Mouse (Mus musculus) erythroblast, adult 5-6 weeks (primary cell): Measurements from ENCODE around the gene St6galnac4. TPM values are rescaled to one million over a fixed set of nuclear protein-coding genes. Genes with fewer than 3 reads are reported as not detected.

ENCODE experiments used
- ATAC-seq: replicated peaks from 2 replicates; pipeline ENCODE4 v1.8.0; 2016; ENCODE audit warnings: moderate number of reproducible peaks, mild to moderate bottlenecking, moderate TSS enrichment, inconsistent platforms; ENCODE audit not compliant: poor library complexity, low FRiP score, severe bottlenecking
- total RNA-seq, 2 experiments: library from RNA; stranded (forward) in 1 of 2; stranded (reverse) in 1 of 2; fragments of 150-400 nt in 1 of 2; fragments of 200-764, 138-1000 nt in 1 of 2; gene quantifications; 2 replicates each; pipeline versions ENCODE4 v1.2.3 to v1.2.4; 2015 to 2017; ENCODE audit warnings: low replicate concordance in 2 of 2

The St6galnac4 gene
- total RNA-seq, 2 experiments from 2014 or later = 3.8 to 9.4 TPM

DNA sequence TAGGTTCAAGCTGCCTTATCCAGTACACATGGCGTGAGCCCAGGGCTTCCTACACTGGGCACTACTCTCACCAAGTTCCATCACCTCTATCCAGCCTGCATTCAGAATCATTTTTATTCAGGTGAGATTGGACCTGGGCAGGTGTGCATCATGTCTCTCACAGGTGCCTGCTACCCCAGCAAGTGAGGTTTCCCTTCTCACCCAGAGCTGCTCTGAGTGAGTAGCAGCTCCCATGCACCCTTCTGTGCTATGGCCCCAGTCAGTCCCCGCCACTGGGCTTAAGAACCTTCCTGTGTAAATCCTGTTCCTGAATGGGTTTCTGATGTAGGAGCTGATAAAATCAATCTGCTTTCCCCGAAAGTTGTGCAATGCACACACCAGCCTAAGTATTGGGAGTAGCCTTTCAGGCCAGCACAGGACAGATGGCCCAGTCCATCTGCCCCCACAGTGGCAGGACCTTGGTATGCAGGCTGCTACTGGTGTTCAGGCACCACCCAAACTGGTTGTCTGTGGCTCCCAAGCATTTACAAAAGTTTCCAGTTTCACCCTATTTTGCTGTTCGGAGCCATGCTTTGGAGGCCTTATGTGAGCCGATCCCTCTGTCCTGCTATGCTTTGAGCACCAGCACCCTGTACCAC, 37.3 kb downstream of the St6galnac4 start:
- no peak for ATAC-seq

DNA sequence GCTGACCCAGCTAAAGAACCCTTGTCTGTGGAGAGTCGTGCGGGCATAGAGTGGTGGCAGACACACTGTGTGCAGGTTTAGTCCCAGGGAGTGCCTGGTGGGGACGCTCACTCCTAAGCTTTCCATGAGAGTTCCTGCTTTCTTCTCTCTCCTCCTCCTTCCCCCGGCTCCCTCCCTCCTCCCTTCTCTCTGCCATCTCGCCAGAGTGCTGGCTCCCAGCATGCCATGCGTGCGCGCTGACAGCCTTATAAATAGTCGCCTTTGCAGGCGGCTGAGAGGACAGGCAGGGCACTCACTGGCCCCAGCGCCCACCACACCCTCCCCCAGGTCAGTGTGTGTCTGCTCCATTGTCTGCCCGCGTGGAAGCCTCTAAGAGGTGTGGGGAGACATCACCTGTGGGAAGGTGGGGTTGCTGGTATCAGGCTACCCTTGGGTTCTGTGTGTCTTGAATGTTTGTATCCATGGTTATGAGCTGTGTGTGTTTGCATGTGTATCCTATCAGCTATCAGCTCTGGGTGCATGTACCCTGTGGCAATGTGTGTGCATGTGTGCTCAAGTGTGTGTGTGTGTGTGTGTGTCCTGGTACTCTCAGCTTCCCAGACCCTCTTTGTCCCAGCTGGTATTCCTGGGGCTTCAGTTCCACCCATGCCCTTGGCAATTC, 38.4 kb downstream of the St6galnac4 start:
- ATAC-seq = no peak

DNA sequence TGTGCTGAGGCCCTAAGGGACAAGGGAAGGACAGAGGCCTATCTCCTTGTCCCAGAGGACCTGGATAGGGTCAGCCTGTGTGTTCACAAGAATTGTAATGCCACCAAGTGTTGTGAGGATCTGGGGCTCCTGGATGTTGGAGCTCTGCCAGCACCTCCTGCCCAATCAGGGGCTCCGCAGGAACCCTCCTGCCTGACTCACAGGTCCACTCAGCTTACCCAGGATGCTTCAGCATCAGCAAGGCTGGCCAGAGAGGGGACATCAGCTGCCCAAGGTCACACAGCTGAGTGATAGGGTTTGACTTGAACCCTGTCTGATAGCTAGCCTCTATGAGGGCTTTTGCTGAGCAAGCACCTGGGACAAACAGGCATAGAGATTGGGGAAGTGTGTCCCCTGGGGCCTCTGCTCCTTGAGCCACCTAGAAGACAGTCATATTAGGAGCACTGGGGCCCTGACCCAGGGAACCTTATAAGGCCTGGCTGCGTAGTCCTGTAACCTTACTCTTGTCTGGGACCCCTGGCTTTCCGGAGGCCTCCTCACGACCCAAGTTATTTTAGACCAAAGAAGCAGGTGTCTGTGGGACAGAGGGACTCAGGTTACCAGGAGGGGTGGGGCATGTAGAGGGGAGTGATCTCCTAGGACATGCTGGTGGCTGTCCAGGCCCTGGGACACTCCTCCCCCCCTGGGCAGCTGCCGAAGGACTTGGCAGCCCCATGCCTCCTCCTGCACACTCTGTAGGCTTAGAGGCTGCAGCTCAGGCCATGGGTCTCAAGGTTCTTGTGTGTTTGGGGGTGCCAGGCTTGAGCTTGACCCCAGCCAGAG, 39.2 kb downstream of the St6galnac4 start:
- ATAC-seq = no peak

DNA sequence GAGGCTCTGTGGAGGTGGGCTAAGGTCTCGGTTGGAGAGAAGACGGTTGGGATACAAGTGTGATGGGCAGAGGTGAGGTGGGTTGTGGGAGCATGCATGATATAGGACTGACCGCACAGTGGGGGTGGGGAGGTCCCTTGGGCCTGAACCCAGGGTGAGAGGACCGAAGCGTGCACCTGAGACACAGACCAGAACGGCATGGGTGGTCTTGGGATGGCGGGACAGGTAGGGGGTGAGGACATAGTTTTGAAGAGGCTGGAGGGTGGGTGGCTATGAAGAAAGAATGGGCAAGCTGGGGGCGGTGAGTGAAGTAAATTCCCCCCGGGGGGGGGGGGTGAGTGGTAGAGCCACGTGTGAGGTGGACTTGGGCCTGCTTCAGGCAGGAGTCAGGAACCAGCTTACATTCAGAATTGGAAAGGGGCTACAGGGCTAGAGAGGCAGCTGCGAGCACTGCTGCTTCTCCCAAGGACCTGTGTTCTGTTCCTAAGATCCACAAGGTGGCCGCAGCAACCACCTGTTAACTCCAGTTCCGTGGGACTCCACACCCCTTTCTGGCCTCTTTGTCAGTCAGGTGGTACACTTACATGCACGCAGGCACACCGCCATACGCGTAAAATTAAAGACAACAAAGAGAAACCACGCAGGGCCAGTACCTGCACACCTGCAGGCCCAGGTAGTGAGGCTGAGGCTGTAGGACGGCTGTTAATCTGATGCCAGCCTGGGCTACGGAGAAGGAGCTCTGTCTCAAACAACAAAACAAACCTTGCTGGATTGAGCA, 40.6 kb downstream of the St6galnac4 start:
- no peak for ATAC-seq

DNA sequence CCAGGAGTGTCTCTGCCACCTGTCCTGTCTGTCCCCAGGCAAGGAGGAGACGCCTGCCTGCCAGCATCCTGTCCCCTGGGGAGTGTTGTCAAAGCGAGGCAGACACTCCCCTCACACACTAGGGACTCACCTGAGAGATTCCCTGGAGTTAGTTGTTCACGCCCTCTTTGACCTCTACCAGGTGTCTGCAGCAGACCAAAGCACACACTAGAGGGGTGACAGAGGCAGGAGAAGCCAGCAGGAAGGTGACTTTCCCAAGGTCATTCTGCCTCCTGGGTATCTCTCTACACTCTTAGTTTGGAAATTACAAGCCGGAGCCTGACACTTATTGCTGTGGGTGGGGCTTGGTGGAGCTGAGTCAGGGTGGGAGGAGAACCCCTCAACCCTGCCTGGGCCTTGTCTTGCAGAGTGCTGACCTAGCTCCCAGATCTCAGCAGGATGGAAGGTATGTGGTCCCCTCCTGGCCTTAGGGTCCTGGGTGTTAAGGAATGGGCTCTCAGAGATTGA, 41.2 kb downstream of the St6galnac4 start:
- ATAC-seq = no peak

DNA sequence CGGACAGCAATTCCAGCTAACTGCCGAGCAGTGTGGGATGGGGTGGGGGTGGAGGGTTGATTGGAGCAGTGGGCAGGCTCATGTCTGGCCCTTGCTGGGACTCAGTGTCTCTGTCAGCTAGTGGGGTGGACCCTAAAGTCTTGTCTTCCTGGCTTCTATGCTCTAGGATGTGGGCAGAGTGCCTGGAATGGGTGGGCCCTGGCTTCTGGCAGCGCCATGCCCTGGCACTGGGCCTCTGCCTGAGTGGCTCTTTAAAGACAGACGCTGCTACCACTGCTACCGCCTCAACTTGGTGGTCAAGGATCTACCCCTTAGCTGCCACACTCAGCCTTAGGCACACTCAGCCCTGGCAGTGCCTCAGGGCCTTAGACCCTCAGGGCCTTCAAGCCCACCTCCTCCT, 41.8 kb downstream of the St6galnac4 start:
- no peak for ATAC-seq

DNA sequence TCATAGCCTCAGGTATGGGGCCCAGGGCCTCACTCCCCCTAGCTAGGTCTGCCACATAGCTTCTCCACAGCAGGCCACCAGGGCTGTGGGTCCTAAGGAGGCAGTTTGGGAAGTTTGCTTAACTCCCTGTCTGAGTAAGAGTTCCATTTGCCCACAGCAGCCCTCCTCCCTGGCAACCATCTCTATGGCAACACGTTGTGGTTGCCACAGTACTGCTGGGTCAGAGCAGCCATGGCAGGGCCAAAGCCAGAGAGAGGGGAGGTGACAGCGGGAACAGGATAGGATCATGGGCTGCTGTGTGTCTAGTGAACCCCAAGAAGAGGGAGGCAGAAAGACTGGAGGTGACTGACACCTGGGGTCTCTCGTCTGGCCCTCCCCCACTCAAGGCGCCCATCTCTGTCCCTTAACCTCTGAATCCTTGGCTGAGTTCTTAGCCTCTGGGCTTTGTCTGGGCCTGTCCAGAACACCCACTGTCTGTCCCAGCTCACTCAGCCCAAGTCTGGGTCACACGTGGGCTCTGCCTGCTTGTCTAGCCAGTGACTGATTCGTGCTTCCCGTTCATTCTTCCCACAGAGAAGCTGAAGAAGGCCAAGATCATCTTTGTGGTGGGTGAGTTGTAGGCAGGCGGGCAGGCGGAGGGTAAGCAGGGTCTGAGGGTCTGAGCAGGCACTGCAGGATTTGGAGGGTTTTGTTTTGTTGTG, 42.5 kb downstream of the St6galnac4 start:
- ATAC-seq = no peak

DNA sequence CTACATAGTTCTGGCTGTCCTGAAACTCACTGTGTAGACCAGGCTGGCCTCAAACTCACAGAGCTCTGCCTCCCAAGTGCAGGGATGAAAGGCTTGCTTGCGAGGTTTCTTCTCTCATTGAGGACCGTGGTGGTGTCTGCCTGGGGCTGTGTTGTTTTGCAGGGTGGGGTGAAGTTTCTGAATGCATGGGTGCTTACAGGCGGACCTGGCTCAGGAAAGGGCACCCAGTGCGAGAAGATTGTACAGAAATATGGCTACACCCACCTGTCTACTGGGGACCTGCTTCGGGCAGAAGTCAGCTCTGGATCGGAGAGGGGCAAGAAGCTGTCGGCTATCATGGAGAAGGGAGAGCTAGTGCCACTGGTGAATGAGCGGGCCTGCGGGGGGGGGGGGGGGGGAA, 43.1 kb downstream of the St6galnac4 start:
- ATAC-seq = no peak

DNA sequence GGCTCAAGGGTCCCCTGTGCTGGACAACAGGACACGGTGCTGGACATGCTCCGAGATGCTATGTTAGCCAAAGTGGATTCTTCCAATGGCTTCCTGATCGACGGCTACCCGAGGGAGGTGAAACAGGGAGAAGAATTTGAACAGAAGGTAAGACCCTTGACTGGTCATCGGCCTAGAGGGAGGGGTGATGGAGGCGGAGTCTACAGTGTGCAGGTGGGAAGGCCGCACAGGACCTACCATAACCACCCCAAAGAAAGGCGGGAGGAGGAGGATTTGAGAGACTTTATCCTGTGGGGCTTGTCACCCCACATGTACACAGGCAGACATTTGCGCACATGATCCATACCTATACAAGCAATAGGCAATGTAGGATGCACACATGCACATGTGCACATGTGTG, 44.2 kb downstream of the St6galnac4 start:
- no peak for ATAC-seq

DNA sequence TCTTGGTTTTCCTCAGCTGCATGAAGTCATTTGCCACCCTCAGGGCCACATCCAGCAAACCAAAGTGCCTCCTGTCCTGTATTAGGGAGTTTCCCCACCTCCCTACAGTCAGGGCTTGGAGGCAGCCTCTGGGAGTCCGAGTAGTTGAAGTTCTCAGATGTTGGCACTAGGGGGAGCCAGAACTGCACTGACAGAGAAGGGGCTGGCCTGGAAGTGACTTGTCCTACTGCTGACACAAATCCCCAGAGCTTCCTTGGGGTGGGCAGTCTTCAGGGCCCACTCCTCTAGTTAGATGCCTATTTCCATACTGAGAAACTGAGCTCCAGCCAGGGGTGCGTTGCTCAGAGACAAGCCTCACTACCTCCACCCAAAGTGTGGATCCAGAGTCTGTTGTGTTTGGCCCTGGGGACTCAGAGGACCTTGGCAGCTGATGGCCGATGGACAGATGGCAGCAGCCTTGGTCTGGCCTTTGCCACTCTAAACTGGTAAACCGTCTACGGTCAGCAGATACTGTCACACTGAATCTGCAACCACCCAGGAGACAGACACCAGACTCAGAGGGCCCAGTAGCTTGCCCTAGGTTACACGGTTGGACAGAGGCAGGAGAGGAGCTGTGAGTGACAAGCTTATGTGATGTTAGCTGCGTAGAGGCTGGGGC, 45.0 kb downstream of the St6galnac4 start:
- ATAC-seq = peak; percentile 76

DNA sequence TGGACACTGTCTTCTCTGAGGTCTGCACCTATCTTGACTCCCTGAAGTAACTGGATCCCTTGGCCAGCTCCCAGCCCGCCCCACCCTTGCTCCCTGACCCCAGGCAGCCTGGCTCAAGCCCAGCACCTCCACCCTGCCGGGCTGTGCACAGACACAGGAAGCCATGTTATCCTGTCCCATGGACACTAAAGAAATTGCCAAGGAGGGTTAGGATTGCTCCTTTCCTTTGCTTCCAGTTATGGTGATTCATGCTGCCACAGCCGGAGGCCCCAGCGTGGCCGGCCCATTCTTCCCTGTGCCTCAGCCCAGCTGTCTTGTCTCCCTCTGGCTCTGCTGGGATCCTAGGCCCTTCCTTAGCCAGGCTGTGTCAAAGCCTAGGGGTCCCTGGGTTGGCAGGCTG, 46.8 kb downstream of the St6galnac4 start:
- no peak for ATAC-seq

DNA sequence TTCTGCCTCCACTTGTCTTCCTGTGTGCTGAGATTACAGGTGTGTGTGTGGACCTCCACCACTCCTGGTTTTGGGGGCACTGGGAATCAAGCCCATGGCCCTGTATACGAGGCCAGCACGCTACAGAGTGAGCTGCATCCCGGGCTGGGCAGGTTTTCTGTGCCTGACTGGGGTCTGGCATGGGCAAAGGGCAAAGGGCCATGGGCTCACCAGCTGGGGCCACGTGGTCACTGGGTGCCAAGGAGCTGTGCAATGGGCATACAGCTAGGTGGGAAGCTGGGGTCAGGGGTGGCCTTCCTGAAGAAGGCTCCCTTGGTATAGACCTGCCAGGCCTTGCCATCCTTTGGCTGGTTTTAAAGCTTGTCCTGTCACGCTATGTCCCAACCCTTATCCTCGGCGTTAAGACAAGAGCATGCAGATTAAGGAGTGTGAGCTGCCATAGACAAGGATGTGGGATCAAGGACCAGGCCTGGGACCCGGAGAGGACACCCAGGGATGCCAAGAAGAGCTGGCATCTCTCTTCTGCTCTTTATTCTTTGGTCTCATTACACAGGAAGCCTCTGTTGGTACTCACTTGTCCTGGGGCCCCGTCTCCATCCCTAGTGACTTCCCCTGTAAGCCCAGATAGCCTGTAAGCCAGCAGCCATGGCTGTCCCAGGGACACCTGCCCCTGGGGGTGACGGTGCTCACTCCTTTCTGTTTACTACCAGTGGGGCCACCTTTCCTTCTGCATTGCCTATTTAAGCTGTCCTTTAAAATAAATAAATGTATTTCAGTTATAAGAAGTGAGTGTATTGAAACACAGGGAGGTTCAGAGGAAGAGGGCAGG, 47.6 kb downstream of the St6galnac4 start:
- ATAC-seq = no peak

DNA sequence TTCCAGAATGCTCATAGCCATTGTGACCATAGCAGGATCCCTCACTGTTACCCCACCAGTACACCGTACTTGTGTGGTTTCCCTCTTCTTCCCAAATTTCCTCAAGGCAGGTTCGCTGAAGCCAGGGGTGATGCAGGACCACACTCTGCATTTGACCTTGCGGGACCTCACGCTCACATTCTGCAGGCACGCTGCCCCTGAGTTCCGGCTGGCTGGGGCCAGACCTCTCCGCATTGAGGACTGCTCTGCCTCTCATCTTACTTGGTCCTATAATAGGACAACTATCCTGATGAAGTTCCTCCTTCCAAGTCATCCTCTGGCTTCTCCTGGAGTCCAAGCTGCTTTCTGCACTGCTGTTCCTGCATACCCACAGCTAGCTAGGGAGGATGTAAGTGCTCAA, 49.7 kb downstream of the St6galnac4 start:
- ATAC-seq = no peak

DNA sequence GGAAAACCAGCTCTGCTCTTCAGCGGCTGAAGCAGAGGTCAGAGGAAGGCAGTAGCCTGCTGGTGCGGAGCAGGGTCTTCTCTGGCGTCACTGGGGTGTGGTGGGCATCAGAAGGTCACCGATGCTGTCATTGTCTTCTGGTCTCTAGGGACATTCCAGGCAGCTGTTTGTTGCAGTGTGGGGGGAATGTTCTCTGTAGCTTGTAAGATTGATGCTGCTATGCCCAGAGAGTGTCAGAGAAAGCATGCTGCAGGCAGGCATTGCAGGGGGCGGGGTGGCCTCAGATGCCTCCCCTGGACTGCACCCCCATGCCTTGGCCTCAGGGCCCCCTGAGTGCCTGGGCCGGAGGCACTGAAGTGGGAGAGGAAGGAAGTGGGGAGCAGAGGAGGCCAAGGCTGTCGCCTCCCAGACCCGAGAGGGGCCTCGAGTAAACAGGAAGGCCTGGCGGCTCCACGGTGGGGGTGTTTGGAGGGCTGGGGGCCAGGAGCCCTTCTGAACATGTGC, 50.9 kb downstream of the St6galnac4 start:
- ATAC-seq = no peak

DNA sequence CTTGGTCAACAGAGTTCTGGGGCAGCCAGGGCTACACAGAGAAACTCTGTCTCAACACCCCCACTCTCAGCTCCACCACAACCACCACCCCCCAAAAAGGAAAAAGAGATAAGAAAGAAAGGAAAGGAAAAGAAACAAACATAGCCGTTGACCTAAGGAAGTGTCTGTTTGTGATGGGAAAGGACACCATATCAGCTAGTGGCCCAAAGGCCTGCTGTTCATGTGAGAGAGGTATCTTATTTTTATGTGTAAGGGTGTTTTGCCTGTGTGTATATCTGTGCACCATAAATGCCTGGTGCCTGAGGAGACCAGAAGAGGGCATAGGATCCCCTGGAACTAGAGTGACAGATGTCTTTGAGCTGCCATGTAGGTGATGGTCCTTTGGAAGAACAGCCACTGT, 52.7 kb downstream of the St6galnac4 start:
- no peak for ATAC-seq

DNA sequence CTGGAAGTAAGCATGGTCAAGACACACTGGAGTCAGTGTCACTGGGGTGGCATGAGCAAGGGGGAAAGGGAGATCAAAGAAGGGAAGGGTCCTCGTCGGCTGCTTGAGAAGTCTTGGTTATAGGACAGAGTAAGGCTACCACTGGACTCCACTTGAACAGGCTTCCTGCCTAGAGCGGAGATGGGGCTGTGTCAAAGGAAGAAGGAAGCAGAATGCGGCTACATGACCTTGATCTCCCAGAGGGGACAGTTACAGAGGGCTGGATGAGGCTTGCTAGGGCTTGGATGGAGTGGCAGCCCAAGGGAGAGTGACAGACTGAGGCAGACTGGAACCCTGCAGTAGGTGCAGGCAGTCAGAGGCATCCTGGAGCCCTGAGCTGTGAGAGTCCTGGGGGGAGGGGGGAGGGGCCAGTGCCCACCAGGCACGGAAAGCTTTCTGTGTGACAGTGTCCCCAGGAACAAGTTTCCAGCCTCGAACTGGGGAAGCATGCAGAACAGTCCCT, 53.7 kb downstream of the St6galnac4 start:
- ATAC-seq = no peak

DNA sequence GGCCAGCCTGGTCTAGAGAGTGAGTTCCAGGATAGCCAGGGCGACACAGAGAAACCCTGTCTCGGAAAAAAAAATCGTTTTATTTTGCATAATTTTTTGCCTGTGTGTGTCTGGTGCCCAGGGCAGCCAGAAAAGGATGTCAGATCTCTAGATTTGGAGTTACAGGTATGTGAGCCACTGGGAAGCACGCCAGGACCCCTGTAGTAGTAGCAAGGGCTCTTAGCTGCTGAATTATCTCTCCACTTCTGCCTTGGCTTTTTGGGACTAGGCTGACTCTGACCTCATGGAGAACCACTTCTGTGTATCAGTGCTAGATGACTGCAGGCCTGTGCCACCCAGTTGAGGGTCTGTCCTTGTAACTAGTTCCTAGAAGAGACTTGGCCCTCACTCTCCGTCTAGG, 54.9 kb downstream of the St6galnac4 start:
- ATAC-seq = no peak

DNA sequence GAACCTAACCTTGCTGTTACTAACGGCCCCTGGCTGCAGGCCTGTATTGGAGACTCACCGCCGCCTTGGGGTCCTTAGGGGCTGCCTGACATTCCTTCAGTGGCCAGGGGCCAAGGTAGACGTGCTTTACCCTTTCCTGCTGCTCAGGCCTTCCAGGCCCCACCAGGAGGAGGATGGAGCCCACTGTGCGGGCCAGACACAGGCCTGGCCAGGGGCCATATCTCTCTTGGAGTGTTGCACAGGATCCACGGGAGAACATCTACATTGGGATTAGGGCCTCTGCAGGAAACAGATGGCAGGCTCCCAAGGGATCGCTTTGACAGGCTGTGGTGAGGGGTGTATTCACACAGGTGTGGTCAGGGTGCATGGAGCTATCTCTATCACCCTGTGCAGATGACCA, 55.9 kb downstream of the St6galnac4 start:
- no peak for ATAC-seq
